22 mouse cellular contexts compared by ENCODE assay signal in the genomic region with DNA sequence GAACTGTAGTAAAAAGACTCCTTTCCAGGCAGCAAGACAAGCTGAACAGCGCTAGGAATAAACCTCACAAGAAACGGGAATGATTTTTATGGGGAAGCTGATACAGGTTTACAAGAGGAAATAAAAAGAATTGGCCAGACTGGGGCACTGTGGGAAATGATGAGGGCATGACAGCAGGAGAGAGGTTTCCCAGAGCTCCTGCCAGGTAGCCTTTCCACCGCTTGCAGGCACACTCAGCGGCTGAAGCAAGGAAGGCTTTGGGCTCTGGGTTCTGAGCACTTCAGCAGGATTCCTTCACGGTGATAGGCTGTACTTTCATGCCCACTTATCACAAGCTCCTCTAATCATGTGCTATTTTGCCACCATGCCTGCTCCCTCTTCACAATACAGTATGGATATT.
DNase-seq lines count a peak whose midpoint lies in the region; ATAC-seq and TF ChIP-seq lines count a peak whose summit lies in the region.
"Had no signal": no experiment of that assay in that cellular context is flagged by ENCODE, and none has a peak within 500 bp of the region (broad histone marks: within the 10 kb centered on the region; RNA-seq: fewer than 3 reads in every experiment).

No protein-coding gene starts in this region.

- no peak for TF ChIP-seq CTCF in brain, embryonic 14.5 days (IDR thresholded peaks at IDR 0.05; ENCODE audit: borderline replicate concordance, extremely low read depth, insufficient read depth, insufficient read length)
- no peak for TF ChIP-seq CTCF in cerebellum, adult 2 months (IDR thresholded peaks at IDR 0.05; ENCODE audit: borderline replicate concordance, insufficient read depth, low read depth, low read length)

- no peak for ATAC-seq in midbrain, embryonic 13.5 days
- ATAC-seq: activated CD4-positive, CD25-positive, alpha-beta regulatory T cell, adult 4 months; forebrain, embryonic 14.5 days; hindbrain, embryonic 16.5 days; inflammation-experienced regulatory T-cells, adult 6 months; intestine, postnatal 0 days; Patski had no signal

- no peak overlapping the region for H3K9ac ChIP-seq in midbrain, embryonic 13.5 days (replicated peaks)
- H3K9ac ChIP-seq: hindbrain, embryonic 12.5 days had no signal

- H3K4me1 ChIP-seq in midbrain, embryonic 13.5 days (replicated peaks): peaks cover 6% of the 10 kb centered on the region
- H3K4me1 ChIP-seq in midbrain, embryonic 10.5 days: peaks cover 11% of the 10 kb centered on the region
- H3K4me1 ChIP-seq in cerebellum, adult 2 months (ENCODE audit: control insufficient read depth, insufficient read depth, low read length): no peaks in the 10 kb centered on the region; the same call in 1 of the 2 replicates
- H3K4me1 ChIP-seq in forebrain, embryonic 10.5 days: peaks cover 11% of the 10 kb centered on the region
- H3K4me1 ChIP-seq: hindbrain, embryonic 12.5 days had no signal

- 0 out of 2 replicates have a peak overlapping the region, but pooled peaks have one; percentile 19 for H3K27ac ChIP-seq in midbrain, embryonic 13.5 days
- H3K27ac ChIP-seq in midbrain, embryonic 10.5 days (replicated peaks): no peak overlapping the region
- H3K27ac ChIP-seq in cerebellum, adult 2 months (ENCODE audit: insufficient read depth, low read length): no peak overlapping the region
- no peak overlapping the region for H3K27ac ChIP-seq in forebrain, embryonic 10.5 days
- H3K27ac ChIP-seq: embryonic facial prominence, embryonic 10.5 days; heart, embryonic 10.5 days; hindbrain, embryonic 12.5 days had no signal

- WGBS in midbrain, embryonic 13.5 days: 79% methylated on average over 5 of the region's 5 CpGs
- WGBS in midbrain, embryonic 10.5 days: 76% methylated on average over 5 of the region's 5 CpGs
- 19% methylated on average over 5 of the region's 5 CpGs for WGBS in cerebellum, adult 2 months
- WGBS in forebrain, embryonic 10.5 days: 76% methylated on average over 5 of the region's 5 CpGs

- H3K36me3 ChIP-seq in midbrain, embryonic 13.5 days: no peaks in the 10 kb centered on the region
- H3K36me3 ChIP-seq in midbrain, embryonic 10.5 days: no peaks in the 10 kb centered on the region
- no peaks in the 10 kb centered on the region for H3K36me3 ChIP-seq in forebrain, embryonic 10.5 days (replicated peaks)
- H3K36me3 ChIP-seq: embryonic facial prominence, embryonic 10.5 days; heart, embryonic 10.5 days; hindbrain, embryonic 12.5 days had no signal

- DNase-seq in midbrain, embryonic 10.5 days (ENCODE audit: low spot score): no peak
- peak; percentile 17 for DNase-seq in brain, embryonic 14.5 days (ENCODE audit: low read depth)
- DNase-seq in cerebellum, adult 2 months: peak; percentile 38 to 66
- DNase-seq in cerebellum, postnatal 25 days: peak; percentile 49 to 58
- no peak for DNase-seq in forebrain, embryonic 10.5 days (ENCODE audit: extremely low spot score, low spot score)
- DNase-seq in Muller cell, postnatal 12 days (ENCODE audit: inconsistent ontology term): no peak
- no peak for DNase-seq in liver
- DNase-seq: adrenal gland, postnatal 14 days; gastrocnemius, postnatal 36 days; heart, adult 18-20 months; heart, postnatal 10 days; heart, postnatal 4 days had no signal

- no peak for TF ChIP-seq POLR2A in brain, embryonic 14.5 days (IDR thresholded peaks at IDR 0.05; ENCODE audit: borderline replicate concordance, extremely low read depth, insufficient read depth, insufficient read length, poor library complexity, severe bottlenecking)
- TF ChIP-seq POLR2A in cerebellum, adult 2 months (IDR thresholded peaks at IDR 0.05; ENCODE audit: borderline replicate concordance, insufficient read depth, low read length): no peak

- no peaks in the 10 kb centered on the region for H3K27me3 ChIP-seq in midbrain, embryonic 13.5 days
- H3K27me3 ChIP-seq in midbrain, embryonic 10.5 days (ENCODE audit: low read depth, poor library complexity, severe bottlenecking): no peaks in the 10 kb centered on the region
- no peaks in the 10 kb centered on the region for H3K27me3 ChIP-seq in cerebellum, adult 2 months (ENCODE audit: control insufficient read depth, insufficient read depth, low read length)
- no peaks in the 10 kb centered on the region for H3K27me3 ChIP-seq in forebrain, embryonic 10.5 days (ENCODE audit: poor library complexity, severe bottlenecking)
- H3K27me3 ChIP-seq: hindbrain, embryonic 12.5 days had no signal

- H3K4me3 ChIP-seq in midbrain, embryonic 13.5 days (replicated peaks): no peak overlapping the region
- H3K4me3 ChIP-seq in midbrain, embryonic 10.5 days: no peak overlapping the region
- H3K4me3 ChIP-seq in cerebellum, adult 2 months (replicated peaks; ENCODE audit: insufficient read depth, low read depth, low read length): no peak overlapping the region
- H3K4me3 ChIP-seq in forebrain, embryonic 10.5 days: no peak overlapping the region
- H3K4me3 ChIP-seq: embryonic facial prominence, embryonic 10.5 days; heart, embryonic 10.5 days; hindbrain, embryonic 12.5 days had no signal

- no peaks in the 10 kb centered on the region for H3K9me3 ChIP-seq in midbrain, embryonic 13.5 days
- H3K9me3 ChIP-seq in midbrain, embryonic 10.5 days (replicated peaks): no peaks in the 10 kb centered on the region
- no peaks in the 10 kb centered on the region for H3K9me3 ChIP-seq in forebrain, embryonic 10.5 days
- H3K9me3 ChIP-seq: embryonic facial prominence, embryonic 10.5 days; heart, embryonic 10.5 days; hindbrain, embryonic 12.5 days had no signal

- H3K4me2 ChIP-seq in midbrain, embryonic 13.5 days (replicated peaks): no peak overlapping the region
- H3K4me2 ChIP-seq: hindbrain, embryonic 12.5 days had no signal

Comparison
In these comparisons a context has a peak if more than half of its experiments do, and no peak if none do; other contexts are left out.
1. DNase-seq: peak in brain, embryonic 14.5 days (single experiment), cerebellum, adult 2 months (2 of 2) and cerebellum, postnatal 25 days (2 of 2); none in midbrain, embryonic 10.5 days (single experiment), forebrain, embryonic 10.5 days (single experiment), Muller cell, postnatal 12 days (single experiment) and liver (single experiment).